Mouse (Mus musculus) lung, postnatal 10 days (tissue): ENCODE results near the gene Xrcc6.

ENCODE experiments used
- DNase-seq: peaks from one replicate; pipeline ENCODE4 v3.0.0; 2021

Gene Xrcc6

DNA sequence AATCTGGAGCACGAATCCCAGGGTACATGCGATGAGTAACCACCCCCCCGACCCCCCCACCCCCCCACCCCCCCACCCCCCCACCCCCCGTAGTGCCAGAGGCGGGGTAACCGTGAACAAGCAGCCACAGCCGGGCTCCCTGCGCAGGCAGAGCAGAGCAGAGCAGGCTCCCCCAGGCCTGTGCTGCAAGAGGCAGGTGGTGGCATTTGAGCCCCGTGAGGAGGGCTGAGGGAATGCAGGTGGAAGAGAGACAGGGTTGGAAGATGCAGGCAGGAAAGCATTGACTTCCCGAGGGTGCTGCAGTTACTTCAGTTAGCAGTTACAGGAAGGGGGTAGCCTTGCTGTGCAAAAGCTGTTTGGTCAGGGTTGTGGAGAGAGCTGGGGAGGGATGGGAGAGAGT, 99.6 kb downstream of the Xrcc6 start:
- DNase-seq = no peak
